Mouse (Mus musculus) erythroblast, embryonic 14.5 days (primary cell): ENCODE measurements at regions not wholly inside any gene's neighbourhood (a gene's known extent, or its start where the extent isn't known, plus 50 kb on each side); places are given as distances from the start of the nearest gene placed in this dataset.

ENCODE experiments used
- GATA1 ChIP-seq: IDR thresholded peaks from 2 replicates; pipeline ENCODE4 v1.6.1; 2012; ENCODE audit warnings: low read length, inconsistent platforms, mixed read lengths
- TAL1 ChIP-seq: IDR thresholded peaks from 3 replicates; pipeline ENCODE4 v1.6.1; 2012; ENCODE audit warnings: low read length, inconsistent platforms, mixed read lengths

GRCm38 (mm10) chr4:45638411-45638810, 106.1 kb upstream of the Shb start:
- TF ChIP-seq GATA1: no peak
- TF ChIP-seq TAL1: no peak
